Mouse (Mus musculus): ENCODE data around the gene Aco2.

Aco2 gene

DNA sequence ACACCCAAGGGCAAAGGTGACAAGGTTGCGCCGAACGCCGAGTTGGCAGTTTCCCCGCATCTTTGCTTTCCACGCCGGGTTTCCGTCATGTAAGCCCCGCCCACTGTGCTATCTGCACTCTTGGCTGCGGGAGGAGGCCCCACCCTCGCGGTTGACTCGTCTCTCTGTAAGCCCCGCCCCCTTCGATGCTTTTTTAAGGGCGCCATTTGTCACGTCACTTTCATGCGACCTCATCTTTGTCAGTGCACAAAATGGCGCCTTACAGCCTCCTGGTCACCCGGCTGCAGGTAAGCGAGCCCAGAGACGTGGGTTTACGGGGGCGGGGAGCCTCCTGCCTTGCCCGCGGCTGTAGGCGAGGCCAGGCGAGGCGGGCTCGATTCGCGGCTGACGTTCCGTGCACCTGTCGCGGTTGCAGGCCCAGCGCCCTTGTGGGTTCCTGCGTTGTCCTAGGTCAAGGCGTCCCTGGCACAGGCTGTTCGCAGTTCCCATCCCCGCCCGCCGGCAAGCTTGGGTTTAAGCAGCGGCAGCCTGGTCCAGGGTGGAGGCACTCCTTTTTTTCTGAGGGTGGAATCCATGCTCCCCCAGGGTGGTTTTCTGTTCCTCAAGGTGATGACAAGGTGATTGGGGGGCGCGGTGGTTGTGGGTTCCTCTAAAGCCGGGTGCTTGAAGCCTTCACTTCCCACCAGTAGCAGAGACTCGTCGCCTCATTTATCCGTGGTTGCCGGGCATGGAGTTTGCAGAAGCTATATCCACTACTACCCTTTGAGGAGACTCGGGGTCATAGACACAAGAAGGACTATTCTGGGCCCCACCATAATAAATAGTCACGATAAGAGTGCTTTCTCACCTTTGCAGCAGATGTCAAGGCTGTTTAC, at the start of gene Aco2:
Gene Aco2 (plus strand): TSS at position 48 of the 875 bp plus-strand sequence.
- WGBS, result under 1% methylated on average over 53 of the region's 53 CpGs

DNA sequence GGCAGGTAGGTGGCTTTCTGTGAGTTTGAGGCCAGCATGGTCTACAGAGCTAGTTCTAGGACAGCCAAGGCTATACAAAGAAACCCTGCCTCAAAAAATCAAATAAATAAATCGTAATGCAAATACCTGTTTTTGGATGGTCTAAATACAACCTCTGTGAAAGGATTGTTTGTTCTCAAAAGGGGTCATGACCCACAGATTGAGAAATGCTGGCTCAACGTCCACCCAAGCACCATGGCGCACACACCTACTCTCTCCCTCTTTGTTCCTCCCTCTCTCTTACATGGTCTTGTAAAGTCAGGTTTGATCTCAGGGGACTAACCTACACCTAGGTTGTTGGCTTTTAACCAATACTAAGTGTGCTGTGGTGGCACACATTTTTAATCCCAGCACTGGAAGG, 49.5 kb upstream of the Aco2 start:
- 76% methylated on average over 3 of the region's 3 CpGs for WGBS

DNA sequence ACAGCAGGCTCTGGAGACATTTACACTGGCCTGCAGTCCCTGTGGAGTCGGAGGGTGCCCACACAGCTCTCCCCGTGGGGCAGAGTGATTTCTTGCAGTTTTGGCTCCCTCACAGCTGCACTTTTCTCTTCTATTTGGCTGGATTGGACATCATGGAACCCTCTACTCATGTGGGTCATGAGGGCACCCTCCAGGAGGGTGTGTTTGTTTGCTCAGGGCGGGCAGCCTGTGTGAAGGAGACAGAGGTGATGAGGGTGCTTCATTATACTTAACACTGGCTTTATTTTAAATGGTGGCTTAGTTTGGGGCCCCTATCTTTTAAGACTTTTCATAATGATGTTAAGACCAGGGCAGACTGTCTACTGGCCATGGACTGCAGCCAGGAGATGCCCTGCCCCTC, 47.3 kb upstream of the Aco2 start:
- 77% methylated on average over 3 of the region's 3 CpGs for WGBS

DNA sequence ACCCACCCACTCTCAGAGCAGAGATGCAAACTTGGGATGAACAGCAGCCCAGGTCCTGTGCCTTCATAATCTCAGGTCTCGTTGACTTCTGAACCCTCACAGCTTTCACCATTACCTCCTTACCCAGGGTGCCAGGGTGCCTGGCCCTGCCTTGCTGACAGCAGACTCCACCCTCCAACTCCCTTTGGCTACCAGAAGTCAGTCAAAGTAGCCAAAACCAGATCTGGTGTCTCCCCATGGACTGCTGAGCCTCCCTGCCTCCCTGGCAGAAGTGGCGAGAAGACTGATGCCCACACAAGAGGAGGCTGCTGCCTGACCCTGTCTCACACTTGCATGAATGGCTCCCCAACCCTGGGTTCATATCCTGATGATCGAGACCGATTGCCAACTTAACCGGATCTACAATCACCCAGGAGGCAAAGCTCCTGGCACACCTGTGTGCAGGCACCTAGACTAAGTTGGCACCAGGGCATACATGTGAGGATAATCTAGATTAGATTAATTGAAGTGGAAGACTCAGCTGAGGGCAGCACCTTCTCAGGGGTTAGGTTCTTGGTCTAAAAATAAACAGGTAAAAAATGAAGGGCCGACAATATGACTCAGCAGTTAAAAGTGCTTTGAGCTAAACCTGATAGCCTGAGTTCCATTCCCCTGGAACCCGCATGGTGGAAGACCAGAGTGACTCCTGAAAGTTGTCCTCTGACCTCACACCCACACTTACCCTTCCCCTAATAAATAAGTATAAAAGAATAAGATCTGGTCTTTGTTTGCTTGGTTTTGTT, 43.5 kb upstream of the Aco2 start:
- WGBS, result 75% methylated on average over 7 of the region's 7 CpGs

DNA sequence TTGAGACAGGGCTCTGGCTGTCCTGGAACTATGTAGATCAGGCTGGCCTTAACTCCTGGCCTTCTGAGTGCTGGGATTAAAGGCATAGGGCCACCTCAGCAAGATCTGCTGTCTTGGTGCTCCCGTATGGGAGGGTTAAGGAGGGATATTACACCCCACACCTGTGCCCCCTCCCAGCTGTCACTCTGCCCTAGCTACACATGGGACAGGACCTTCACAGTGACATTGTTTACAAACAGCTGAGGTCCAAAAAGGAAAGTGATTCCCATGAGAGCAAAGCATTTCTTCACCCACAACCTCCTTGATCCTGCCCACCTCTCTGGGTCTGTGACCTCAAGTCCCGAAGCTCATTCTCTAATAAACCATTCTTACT, 42.9 kb upstream of the Aco2 start:
- 73% methylated on average over 2 of the region's 2 CpGs for WGBS

DNA sequence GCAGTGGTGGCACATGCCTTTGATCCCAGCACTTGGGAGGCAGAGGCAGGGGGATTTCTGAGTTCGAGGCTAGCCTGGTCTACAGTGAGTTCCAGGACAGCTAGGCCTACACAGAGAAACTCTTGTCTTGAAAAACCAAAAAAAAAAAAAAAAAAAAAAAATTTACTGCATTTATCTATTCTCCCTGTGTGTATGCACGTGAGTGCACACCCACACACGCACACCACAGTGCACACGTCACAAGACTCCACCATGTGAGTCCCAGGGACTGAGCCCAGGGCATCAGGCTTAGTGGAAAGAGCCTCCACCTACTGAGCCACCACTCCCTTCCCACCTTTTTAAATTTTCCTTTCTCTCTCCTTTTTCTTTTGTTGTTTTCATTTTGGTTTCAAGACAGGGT, 41.6 kb upstream of the Aco2 start:
- whole genome bisulfite sequencing, result 74% methylated on average over 4 of the region's 4 CpGs

DNA sequence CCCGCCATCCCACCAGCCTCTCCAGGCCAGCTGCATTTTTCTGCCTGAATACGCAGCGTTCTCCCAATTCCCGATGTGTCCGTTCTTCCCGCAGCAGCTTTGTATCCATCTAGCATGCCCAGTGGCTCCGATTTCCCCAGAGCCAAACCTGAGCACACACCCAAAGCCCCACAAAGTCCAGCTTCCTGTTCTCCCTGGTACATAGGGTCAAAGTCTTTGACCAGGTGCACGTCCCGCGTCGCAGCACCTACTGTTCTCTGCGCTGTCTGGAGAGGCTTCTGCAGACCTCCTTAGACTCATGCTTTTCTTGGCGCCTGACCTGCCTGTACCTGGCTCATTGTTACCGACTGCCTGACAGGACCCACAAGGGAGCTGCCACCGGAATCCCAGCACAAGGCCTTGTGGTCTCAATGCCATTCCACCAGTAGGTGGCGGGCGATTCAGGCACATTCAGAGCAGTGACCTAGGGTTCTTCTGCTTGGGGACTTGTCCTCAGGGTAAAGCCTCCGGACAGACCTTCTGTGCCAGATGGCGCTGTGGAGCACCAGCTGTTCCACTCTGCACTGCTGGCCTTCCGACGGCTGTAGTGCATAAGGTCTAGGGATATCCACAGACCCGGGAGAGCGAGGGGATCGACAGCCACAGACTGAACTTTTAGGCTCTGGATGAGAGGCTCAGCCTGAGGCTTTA, 40.8 kb upstream of the Aco2 start:
- 23% methylated on average over 24 of the region's 24 CpGs for WGBS

DNA sequence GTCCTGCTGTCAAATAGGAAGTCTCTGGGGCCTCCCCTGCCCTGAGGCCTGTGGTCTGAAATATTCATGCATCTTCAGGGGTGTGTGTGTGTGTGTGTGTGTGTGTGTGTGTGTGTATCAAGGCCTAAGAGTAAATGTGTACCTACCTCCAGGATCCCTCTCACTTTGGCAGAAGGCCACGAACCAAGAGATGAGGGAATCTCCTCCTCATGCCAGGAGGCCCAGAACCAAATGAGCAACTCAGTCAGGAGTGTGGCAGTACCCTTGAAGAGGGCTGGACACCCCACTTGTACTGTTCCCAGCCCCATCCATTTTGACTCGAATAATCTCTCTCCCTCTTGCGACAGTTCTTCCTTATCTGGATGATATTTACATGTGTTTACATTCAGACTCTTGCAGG, 39.9 kb upstream of the Aco2 start:
- 69% methylated on average over 3 of the region's 3 CpGs for WGBS

DNA sequence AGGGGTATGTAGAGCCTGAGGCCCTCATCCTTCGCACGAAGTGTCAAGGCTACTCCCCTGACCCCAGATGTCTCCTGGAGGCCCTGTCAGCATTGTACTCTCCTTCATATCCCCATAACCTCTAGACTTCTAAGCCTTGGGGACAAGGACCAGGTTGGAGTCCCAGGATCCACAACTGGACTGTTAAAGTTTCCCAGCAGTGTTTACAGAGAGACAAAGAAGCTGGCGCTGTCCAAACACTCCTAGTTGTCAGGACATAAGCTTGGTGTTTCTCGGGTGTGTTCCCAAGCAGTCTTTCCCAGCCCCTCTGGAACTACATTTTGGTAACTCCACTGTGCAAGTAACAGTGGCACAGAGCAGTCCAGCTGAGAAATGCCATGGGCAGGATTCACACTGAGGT, 38.6 kb upstream of the Aco2 start:
- WGBS, result 84% methylated on average over 4 of the region's 4 CpGs

DNA sequence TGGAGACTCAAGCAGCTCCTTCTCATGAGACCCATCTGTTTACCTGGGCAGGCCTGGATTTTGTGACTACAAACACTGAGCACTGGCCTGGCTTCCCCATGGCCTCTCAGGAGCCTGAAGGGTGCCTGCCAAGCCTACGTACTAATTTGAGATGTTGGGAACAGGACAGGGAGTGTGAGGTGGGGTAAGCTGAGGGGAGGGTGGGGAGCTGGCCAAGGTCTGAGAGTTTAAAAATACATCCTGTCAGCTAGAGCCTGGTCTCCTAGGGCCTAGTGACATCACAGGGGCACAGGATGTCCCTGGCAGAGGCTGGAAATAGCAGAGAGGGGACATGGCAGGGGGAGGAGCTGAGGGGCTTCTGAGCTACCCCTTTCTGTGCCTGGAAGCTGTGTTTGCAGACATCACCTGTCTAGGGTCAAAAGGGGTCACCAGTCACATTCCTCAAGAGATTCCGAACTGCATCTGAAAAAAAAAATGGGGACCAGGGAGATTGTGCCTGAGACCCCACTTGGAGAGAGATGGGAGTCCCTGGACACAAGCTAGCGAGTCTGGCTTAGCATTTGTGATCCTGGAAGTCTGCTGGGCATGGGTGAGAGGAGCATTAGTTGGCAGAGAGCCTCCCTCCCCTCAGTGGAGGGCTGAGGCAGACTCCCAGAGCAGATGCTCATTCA, 37.8 kb upstream of the Aco2 start:
- 72% methylated on average over 3 of the region's 3 CpGs for WGBS

DNA sequence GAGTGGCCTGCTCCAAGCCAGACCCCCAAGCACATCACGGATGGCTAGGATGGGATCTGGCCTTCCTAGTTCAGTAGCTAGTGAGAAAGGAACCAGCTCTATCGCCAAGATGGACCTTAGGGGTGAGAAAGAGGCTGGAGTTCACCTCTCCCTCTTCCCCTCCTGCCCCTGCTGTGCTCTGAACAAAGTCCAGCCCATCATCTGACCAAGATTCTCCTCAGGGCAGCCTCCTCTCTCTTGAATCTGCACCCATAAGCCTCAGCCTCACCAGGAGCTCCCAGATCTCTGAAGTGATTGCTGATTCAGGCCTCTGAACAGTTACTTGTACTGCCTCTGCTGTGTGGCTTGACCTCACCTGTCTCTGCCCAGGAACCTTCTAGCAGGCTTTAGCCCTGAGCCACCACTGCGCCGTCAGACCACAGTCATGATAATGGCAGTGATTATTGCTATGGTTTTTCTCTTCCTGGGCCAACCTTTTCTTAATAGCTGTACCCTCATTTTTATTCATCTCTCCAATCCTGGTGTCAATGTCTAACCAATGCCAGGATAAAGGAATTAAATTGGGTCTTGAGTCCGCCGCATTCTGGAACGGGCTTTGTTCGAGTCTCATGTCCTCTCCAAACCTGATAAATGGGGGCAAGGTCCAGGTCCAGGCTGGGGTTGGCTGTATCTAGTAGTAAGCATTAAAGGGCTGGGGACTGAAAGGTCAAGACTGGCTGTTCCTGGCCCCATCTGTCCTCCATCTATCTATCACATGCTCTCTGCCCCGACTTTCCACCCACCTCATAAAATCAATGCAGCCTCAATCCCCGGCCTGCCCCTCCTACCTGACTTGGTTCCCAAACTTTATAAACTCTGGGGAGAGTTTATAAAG, 36.9 kb upstream of the Aco2 start:
- 82% methylated on average over 10 of the region's 10 CpGs for WGBS

DNA sequence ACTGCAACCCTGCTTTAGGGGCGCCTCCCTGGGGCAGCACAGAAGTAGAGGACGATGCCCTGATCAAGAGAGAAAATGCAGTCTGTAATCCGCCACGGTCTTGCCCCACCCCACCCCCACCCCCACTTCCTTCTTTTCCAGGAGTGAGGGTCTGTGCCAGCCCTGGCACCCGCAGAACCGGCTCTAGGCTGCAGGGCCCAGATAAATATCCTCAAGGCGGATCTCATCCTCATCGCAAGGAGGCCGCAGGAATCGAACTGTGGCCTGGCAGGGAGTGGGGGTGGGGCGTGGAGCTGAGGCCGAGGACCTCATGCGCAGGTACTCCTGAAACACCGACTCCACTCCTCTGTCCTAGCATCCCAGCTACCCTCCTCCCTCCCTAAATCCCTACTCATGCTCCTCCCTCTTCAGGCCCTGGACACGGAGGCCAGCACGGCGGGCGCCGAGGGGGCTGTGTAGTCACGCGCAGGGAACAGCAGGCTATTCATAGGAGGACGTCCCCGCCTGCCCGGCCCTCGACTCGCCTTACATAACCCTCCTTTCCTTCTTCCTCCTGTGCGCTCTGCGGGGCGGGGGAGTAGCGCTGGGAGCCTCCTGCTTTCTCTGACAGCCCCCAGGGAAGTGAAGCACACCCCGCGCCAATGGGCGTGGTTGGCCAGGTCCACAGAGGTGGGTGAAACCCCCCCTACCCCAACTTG, 35.8 kb upstream of the Aco2 start:
- 5% methylated on average over 33 of the region's 33 CpGs for WGBS

DNA sequence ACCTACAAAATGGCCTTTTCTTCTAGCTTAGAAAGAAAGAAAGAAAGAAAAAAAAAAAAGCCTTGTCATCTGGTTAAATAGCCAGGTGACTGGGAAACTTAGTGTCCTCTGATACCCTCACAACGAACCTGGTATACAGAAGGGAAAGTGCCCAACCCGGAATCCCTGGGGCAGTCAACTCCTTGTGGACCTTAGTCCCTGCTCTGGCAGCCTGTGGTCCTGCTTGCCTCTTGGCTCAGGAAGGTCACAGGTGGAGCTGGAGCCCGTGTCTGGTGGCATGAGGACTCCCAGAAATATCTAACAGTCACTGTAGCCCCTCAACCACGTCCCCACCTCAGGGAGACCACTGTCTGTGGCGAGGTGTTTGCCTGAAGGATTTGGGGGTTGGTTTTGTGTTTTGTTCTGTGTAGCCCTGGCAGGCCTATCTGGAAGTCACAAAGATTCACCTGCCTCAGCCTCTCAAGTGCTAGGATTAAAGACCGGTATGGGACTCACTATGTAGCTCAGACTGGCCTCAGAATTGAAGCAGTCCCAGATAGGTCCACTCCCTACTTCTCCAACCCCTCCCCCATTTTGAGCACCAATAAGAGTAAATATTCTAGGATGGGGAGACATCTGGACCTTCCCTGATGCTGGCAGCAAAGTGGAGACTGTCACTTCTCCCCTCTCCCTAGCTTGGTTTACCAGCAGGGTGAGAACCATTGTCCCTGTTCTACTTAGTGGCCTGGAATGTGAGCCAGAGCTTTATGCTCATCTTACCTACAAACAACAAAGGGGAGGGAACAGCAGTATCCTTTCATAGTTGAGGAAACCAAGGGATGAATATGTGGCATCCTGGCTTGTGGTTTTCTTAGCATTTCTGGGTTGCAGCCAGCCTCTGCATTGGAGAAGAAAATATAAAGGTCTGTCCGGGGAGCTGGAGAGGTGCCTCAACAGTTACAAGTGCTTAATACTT, 34.9 kb upstream of the Aco2 start:
- WGBS, result 72% methylated on average over 7 of the region's 7 CpGs

DNA sequence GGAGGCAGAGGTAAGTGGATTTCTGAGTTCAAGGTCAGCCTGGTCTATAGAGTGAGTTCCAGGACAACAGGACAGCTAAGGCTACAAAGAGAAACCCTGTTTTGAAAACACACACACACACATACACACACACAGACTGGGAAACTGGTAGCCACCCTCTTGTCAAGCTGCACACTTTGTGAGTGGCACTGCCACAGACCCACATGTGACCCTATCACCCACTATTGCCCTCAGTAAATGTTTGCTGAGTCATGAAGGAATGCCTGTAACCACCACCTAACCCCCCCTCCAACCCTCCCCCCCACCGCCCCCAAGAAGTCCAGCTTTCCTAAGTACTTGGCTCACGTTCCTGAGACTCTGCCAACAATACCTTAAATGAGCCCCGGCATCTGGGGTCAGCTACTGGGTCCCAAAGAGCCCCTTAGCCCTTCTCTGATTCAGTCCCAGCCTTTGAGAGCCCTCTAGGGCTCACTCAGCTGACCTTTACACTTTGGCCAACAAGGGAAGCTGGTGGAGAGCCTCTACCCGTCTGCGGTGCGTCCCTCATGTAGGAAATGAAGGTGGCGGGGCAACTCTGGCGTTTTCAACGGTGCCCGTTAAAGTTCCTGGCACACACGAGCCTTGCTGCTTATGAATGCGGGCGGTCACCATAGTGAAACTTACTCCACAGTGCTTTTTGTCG, 33.4 kb upstream of the Aco2 start:
- WGBS, result 49% methylated on average over 14 of the region's 14 CpGs

DNA sequence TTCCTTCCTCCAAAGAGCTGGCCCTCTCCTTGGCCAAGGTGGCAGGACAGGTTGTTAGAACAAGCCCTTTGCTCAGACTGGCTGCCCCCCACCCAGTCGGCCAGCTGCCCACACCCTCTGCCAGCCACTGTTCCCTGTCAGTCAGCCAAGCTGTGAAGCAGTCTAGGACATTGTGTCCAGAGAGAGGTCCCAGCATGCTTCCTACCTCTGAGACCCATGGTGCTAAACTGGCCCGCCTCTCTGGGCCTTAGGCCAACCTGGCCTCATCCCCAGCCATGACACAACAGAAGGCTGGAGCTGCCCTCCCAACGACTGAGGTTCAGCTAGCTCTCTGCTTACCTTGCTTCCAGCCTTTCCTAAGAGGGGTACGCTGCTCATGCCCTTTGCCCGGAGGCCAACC, 32.5 kb upstream of the Aco2 start:
- WGBS, result 42% methylated on average over 5 of the region's 5 CpGs

DNA sequence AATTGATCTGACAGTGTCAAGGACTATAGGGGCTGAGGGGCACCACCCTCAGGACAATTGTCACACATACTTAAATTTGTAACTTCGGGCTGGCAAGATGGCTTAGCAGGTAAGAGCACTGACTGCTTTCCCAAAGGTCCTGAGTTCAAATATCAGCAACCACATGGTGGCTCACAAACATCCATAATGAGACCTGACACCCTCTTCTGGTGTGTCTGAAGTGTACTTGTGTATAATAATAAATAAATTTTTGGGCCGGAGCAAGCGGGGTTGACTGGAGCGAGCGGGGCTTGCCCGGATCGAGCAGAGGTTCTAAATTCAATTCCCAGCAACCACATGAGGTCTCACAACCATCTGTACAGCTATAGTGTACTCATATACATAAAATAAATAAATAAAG, 31.8 kb upstream of the Aco2 start:
- WGBS, result 88% methylated on average over 7 of the region's 7 CpGs

DNA sequence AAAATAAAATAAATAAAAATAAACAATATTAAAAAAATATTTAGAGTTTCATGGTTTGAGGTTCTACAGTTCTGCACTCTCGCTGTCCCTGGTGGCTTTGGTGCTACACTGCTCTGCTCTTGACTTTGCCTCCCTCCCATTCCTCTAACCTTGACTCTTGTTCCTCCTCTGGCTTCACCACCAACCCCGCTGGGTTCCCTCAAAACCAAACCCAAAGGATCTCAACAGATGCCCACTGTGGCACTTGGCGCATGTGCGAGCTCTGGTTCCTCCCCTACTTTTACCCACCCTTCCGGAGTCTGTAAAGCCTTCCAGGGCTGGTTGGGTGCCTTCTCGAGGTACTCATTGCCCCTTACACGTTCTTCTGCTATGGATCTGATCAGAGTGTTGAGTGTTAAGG, 29.8 kb upstream of the Aco2 start:
- 91% methylated on average over 7 of the region's 7 CpGs for WGBS

DNA sequence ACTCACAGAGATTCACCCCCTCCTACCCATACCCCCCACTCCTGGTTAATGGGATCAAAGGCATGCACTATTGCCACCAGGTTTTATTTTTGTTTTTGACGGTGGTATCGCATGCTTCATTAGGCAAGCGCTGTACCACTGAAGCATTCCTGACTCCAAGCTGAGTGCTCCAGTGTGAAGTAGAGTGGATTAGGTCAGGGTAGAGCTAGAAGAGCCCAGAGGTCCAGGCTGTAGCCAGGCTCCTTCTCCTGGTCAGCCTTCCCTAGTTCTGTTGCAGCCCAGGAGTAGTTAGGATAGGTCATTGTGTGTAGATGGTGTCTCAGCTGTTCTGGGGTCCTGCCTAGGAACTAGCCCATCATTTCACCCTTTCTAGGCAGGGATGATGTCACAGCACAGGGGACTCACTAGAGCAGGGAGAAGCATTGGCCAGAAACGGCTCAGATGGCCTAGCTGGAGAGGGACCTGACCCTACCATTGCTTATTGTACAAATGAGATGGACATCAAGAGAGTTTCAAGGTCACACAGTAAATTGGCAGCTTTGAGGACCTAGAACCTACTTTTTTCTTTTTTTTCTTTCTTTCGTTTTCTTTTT, 27.0 kb upstream of the Aco2 start:
- WGBS, result 67% methylated on average over 5 of the region's 5 CpGs

Data from cerebral cortex, adult 2 months (tissue).